Mouse (Mus musculus) ES-E14 (cell line): Measurements from ENCODE around the gene Abhd4. TPM values are rescaled to one million over a fixed set of nuclear protein-coding genes. Genes with fewer than 3 reads are reported as not detected.

ENCODE experiments used
- DNase-seq: peaks from one replicate; pipeline ENCODE4 v3.0.0-alpha.2; 2013; ENCODE audit warnings: low read depth, low spot score
- H3K27ac ChIP-seq: 2 replicates; pipeline ENCODE4 v1.5.1; 2012; ENCODE audit warnings: low read depth, mild to moderate bottlenecking, low read length, moderate library complexity, mixed read lengths; ENCODE audit not compliant: poor library complexity, insufficient read depth, severe bottlenecking
- H3K36me3 ChIP-seq: 2 replicates; pipeline ENCODE4 v1.6.1; 2012; ENCODE audit warnings: mild to moderate bottlenecking, low read length, moderate library complexity, mixed read lengths; ENCODE audit not compliant: control insufficient read depth, poor library complexity, insufficient read depth, severe bottlenecking
- H3K4me1 ChIP-seq, 2 experiments: fragments of 150-350 bp in 1 of 2; sonication (generic) in 1 of 2; 2 replicates each; pipeline ENCODE4 v1.6.1; 2012; ENCODE audit warnings: low read length in 2 of 2, mild to moderate bottlenecking in 1 of 2, mixed read lengths in 1 of 2; ENCODE audit not compliant: control insufficient read depth in 2 of 2, insufficient read depth in 2 of 2, poor library complexity in 1 of 2
- H3K4me3 ChIP-seq, 2 experiments: fragments of 150-350 bp in 1 of 2; sonication (generic) in 1 of 2; 2 replicates each; pipeline ENCODE4 v1.5.1; 2012; ENCODE audit warnings: low read length in 2 of 2, low read depth in 1 of 2, mild to moderate bottlenecking in 1 of 2, mixed read lengths in 1 of 2; ENCODE audit not compliant: insufficient read depth in 1 of 2, poor library complexity in 1 of 2, severe bottlenecking in 1 of 2
- H3K9ac ChIP-seq: 2 replicates; pipeline ENCODE4 v1.6.1; 2012; ENCODE audit warnings: low read depth, mild to moderate bottlenecking, low read length, mixed read lengths; ENCODE audit not compliant: poor library complexity, insufficient read depth, severe bottlenecking
- H3K9me3 ChIP-seq: fragments of 150-350 bp; sonication (generic); 2 replicates; pipeline ENCODE4 v1.6.1; 2012; ENCODE audit warnings: low read depth, mild to moderate bottlenecking, low read length; ENCODE audit not compliant: control insufficient read depth, insufficient read depth
- CHD2 ChIP-seq: IDR thresholded peaks from 2 replicates; pipeline ENCODE4 v1.6.1; 2014; ENCODE audit warnings: mild to moderate bottlenecking, low read depth, low read length, inconsistent platforms
- HCFC1 ChIP-seq: IDR thresholded peaks from 2 replicates; pipeline ENCODE4 v1.6.1; 2012; ENCODE audit warnings: low read length, inconsistent platforms, borderline replicate concordance; ENCODE audit not compliant: insufficient read depth
- MAFK ChIP-seq: IDR thresholded peaks from 2 replicates; pipeline ENCODE4 v1.6.1; 2014; ENCODE audit warnings: mild to moderate bottlenecking, low read depth, low read length, inconsistent platforms; ENCODE audit not compliant: insufficient read depth
- ZC3H11A ChIP-seq: IDR thresholded peaks from 2 replicates; pipeline ENCODE4 v1.6.1; 2012; ENCODE audit warnings: low read depth, mild to moderate bottlenecking, inconsistent platforms, low read length, borderline replicate concordance
- ZNF384 ChIP-seq: IDR thresholded peaks from 2 replicates; pipeline ENCODE4 v1.6.1; 2012; ENCODE audit warnings: low read depth, low read length, inconsistent platforms
- in situ Hi-C, 2 experiments: fragments of 600-800 bp; cut with MboI; formaldehyde crosslinking; loops; one replicate each; pipeline ENCODE4 v1.15.1; 2025; ENCODE audit warnings: low sequenced_read_pairs in 2 of 2, inconsistent platforms in 1 of 2; ENCODE audit not compliant: unreplicated experiment in 2 of 2
- total RNA-seq: library from RNA; depleted of rRNA; stranded (reverse); fragments of 300-350 nt; gene quantifications from 2 replicates; pipeline ENCODE4 v1.2.3, GENCODE M21; 2012

Abhd4 gene
- total RNA-seq, 1 experiment = 17.6 TPM

DNA sequence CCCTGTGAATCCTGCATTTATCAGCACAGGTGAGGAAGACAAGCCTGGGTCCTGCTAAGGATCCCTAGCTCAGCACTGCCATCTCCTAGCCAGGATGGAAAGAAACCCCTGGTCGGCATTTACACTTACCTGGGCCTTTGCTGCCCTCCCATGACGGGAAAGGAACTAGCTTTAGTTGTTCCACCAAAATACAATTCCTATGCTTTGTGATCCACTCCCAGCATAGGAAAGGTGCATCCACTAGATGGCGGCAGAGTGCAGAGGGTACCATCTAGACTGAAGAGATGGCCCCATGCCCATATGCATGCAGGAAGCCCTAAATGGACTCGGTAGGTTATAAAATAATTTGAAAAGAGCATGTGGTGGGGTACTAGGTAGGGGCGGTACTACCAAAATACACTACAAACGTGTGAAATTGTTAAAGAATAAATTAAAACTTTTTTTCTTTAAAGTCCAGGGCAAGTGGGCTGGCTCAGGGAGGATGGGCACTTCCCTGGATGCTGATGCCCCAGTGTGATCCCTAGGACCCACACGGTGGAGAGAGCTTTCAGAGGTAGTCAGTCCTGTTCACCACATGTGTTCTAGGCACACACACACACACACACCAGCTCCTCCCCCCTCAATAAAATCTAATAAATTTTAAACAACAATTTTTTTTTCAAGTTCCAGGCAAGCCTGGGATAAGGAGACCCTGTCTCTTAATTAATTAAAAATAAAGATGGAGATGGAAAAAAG, 14.8 kb upstream of the Abhd4 start:
- DNase-seq = peak; percentile 80
- in situ Hi-C loops = no loop called here
- TF ChIP-seq ZNF384 (no peak), MAFK (no peak), CHD2 (no peak), ZC3H11A (peak; percentile 48; the same call in 1 of the 2 replicates), HCFC1 (no peak)
- Histone ChIP-seq H3K27ac (no peak overlapping the region), H3K4me1 (0 out of 4 replicates have a peak, but pooled peaks cover 0 to 3% of the 10 kb centered on the region in 2 experiments), H3K36me3 (peaks cover 24% of the 10 kb centered on the region), H3K4me3 (no peak overlapping the region), H3K9ac (no peak overlapping the region), H3K9me3 (no peaks in the 10 kb centered on the region)

DNA sequence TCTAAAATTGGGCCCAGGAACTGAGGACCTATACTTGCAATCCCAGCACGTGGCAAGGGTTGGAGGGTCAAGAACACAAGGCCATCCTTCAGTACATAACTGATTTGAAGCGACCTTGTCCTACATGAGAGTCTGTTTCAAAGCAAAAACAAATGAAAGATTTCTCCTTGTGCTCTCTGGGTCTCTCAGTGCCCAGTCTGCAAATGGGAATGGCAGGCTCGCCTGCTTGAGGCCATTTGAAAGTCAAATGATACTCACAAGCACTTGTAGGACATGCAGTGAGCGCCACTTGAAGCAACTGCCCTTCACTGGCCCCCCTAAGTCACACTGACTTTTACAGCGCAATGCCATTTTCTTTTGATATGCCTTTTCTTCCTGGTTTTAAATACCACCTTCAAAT, 13.4 kb upstream of the Abhd4 start:
- Histone ChIP-seq H3K4me3 (no peak overlapping the region), H3K27ac (no peak overlapping the region), H3K9ac (no peak overlapping the region), H3K9me3 (no peaks in the 10 kb centered on the region), H3K4me1 (no peaks in the 10 kb centered on the region), H3K36me3 (peaks cover 22% of the 10 kb centered on the region)
- no peak for DNase-seq
- in situ Hi-C loops = no loop called here
- TF ChIP-seq ZNF384 = no peak
- TF ChIP-seq HCFC1 = no peak
- TF ChIP-seq ZC3H11A = no peak
- no peak for TF ChIP-seq CHD2
- TF ChIP-seq MAFK = no peak

DNA sequence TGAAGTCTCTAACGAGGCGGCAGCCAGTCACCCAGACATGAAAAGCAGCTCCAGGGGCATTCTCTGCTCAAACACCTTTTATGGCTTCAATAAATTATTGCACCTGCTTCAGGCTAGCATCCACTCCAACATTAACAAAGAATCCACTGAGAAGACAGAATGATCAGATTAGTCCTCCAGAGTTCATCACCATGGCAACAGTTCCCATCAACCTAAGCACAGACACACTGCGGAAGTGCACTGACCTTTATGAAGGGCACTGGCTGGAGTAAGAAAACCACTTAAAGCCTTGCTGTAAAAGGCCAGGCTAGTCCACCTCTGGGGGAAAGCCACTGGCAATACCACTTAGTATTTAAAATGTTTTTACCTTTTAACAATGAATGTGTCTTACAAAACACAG, 9.8 kb upstream of the Abhd4 start:
- in situ Hi-C loops = no loop called here
- Histone ChIP-seq H3K4me1 (no peaks in the 10 kb centered on the region), H3K4me3 (no peak overlapping the region), H3K36me3 (peaks cover 26% of the 10 kb centered on the region), H3K9me3 (no peaks in the 10 kb centered on the region), H3K9ac (no peak overlapping the region), H3K27ac (no peak overlapping the region)
- no peak for DNase-seq
- TF ChIP-seq ZC3H11A (no peak), ZNF384 (no peak), CHD2 (no peak), MAFK (no peak), HCFC1 (no peak)

DNA sequence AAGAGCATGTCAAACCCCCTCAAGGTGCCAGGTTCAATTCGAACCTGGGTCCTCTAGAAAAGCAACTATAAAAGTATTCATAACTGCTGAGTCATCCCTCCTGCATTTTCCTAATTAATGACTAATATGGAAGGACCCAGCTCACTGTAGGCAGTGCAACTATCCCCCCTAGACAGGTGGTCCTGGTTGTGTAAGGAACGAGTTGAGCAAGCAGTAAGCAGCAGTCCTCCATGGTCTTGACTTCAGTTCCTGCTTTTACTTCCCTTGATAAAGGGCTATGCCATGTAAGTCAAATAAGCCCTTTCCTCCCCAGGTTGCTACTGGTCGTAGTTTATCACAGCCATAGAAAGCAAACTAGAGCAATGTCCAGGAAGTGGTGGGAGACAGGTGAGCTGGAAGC, 7.8 kb upstream of the Abhd4 start:
- Histone ChIP-seq H3K9ac (no peak overlapping the region), H3K9me3 (no peaks in the 10 kb centered on the region), H3K27ac (no peak overlapping the region), H3K36me3 (peaks cover 20% of the 10 kb centered on the region), H3K4me1 (no peaks in the 10 kb centered on the region), H3K4me3 (no peak overlapping the region)
- in situ Hi-C loops = no loop called here
- TF ChIP-seq ZNF384 (no peak), CHD2 (no peak), ZC3H11A (no peak), MAFK (0 out of 2 replicates have a peak, but pooled peaks have one; percentile 33), HCFC1 (no peak)
- no peak for DNase-seq
